Mouse (Mus musculus): ENCODE data around the gene Gpr160.

Gpr160 gene

DNA sequence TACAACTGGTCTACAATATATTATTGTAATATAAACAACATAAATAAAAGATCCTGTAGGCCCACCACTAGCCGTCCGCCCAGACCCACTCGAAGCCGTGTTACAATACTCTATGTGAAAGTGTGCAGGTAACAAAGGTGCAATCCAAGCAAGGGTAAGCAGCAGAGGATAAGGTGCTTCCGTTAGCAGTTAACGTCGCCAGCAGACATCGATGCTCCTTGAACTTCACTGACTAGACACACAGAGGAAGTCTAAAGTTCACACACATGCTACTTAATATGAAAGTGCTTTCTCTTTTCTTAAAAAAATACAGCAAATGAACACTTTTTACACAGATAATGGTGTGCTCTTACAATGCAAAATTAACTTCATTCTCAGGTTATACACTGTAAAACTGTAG, 43.7 kb downstream of the Gpr160 start:
- no peak for DNase-seq (ENCODE audit: low spot score)

GRCm38 (mm10) chr3:30904658-30905057, 48.9 kb downstream of the Gpr160 start:
- no peak for DNase-seq (ENCODE audit: low spot score)

GRCm38 (mm10) chr3:30917160-30917559, 61.4 kb downstream of the Gpr160 start:
- DNase-seq (ENCODE audit: low spot score) = no peak

DNA sequence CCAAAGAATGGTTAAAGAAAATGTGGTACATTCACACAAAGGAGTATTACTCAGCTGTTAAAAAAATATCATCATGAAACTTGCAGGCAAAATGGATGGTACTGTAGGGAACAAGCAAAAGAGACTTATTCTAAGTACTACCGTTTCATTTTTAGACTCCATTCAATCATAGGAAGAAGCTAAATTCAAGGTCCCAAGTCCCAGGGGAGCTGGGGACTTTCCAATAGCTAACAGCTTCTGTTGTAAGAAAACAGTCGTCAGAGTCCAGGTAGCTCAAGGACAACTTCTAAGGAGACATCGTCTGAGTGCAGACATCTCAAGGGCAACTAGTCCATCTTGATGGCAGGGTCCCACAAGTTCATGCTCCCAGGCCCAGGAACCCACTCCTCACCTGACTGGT, 71.9 kb downstream of the Gpr160 start:
- DNase-seq (ENCODE audit: low spot score) = no peak

GRCm38 (mm10) chr3:30929828-30930227, 74.1 kb downstream of the Gpr160 start:
- DNase-seq (ENCODE audit: low spot score) = no peak

DNA sequence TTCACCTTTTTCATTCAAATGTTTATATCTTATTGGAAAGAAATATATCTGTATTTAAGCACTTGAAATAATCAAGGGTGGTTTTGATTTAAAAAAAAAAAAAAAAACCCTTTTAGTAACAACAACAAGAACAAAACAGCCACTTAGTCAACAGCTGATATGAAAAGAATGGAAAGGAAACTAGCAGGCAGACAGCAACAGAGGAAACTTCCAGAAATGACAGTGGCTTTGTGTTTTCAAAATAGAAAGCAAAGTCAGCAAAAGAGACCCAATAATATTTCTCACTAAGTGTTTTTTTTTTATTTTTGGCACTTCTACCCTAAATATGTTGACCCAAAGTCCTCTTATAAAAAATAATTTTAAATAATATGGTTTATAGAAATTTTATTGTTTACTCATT, 78.6 kb downstream of the Gpr160 start:
- no peak for DNase-seq (ENCODE audit: low spot score)

Measured in layer of hippocampus, adult 11-12 months (tissue).